Mouse (Mus musculus): ENCODE measurements at regions not wholly inside any gene's neighbourhood (a gene's known extent, or its start where the extent isn't known, plus 50 kb on each side); places are given as distances from the start of the nearest gene placed in this dataset.
A peak's percentile ranks its signal among the peaks of the same experiment; 100 is the strongest.

DNA sequence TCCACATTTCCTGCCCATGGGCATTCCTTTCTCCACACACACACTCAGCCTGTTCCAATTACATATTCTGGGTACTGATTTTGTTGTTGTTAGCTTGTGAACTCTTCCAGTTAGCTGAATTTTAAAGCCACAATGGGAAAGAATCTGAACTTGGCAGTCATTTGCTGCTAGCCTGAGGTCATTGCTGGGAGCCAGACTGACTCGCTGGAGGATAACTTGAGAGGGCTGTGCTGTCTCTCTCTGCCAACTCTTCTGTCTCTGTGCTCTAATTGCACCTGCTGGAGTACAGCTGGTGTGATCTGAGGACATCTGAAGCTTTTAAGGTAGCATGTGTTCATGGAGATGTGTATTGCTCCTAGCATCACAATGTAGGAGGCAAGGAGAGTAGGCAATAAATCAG is 252.6 kb upstream of the Fam98a start:
- no peaks in the 10 kb centered on the region for H3K27me3 ChIP-seq (ENCODE audit: control insufficient read depth, insufficient read depth, low read length)
- H3K27ac ChIP-seq (ENCODE audit: control insufficient read depth, insufficient read depth, low read depth, low read length) = no peak overlapping the region
- TF ChIP-seq CTCF (IDR thresholded peaks at IDR 0.05; ENCODE audit: control insufficient read depth, insufficient read depth, insufficient replicate concordance, low read depth, low read length) (no peak), POLR2A (IDR thresholded peaks at IDR 0.05; ENCODE audit: control insufficient read depth, low read depth, low read length) (no peak)
- H3K4me1 ChIP-seq (ENCODE audit: control insufficient read depth, insufficient read depth, low read length) = no peaks in the 10 kb centered on the region
- no peak overlapping the region for H3K4me3 ChIP-seq (ENCODE audit: control insufficient read depth, low read depth, low read length)
- no peaks in the 10 kb centered on the region for H3K36me3 ChIP-seq (ENCODE audit: control insufficient read depth, insufficient read depth, low read length)

DNA sequence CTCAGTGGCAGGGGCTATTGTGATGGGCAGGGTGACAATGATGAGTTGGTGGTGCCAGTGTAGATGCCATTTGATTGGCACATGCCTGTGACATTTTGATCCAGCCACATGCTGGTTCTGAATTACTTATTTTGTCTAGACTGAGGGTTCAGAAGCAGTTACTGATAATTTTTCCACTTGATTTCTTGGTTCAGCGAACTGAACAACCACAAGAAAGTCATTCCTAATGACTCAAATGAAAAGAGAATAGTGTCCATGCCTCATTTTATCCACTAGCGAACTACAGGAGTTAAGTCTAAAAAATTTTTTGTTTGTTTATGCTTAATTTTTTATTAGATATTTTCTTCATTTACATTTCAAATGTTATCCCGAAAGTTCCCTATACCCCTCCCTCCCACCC is 244.6 kb upstream of the Fam98a start:
- Histone ChIP-seq H3K4me3 (ENCODE audit: control insufficient read depth, low read depth, low read length) (no peak overlapping the region), H3K4me1 (ENCODE audit: control insufficient read depth, insufficient read depth, low read length) (no peaks in the 10 kb centered on the region), H3K27me3 (ENCODE audit: control insufficient read depth, insufficient read depth, low read length) (no peaks in the 10 kb centered on the region), H3K36me3 (ENCODE audit: control insufficient read depth, insufficient read depth, low read length) (no peaks in the 10 kb centered on the region), H3K27ac (ENCODE audit: control insufficient read depth, insufficient read depth, low read depth, low read length) (no peak overlapping the region)
- no peak for TF ChIP-seq CTCF (IDR thresholded peaks at IDR 0.05; ENCODE audit: control insufficient read depth, insufficient read depth, insufficient replicate concordance, low read depth, low read length)
- no peak for TF ChIP-seq POLR2A (IDR thresholded peaks at IDR 0.05; ENCODE audit: control insufficient read depth, low read depth, low read length)

DNA sequence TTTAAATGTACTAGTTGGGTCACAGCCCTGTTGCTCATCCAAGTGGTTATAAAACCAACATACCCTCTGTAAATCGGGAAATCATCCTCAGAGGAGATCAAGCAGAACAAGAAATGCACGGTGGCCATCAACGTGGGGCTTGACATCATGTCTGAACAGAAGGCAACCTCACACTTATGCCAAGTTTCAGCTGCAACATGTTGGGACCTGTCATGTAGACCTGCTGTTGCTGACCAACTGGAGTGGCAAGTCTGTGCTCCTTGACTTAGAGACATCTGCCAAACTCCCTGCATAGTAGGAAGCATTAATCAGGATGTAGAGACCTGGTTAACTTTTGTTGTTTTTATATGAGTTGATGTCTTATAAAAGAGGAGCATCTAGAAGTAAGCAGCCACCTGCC is 244.0 kb upstream of the Fam98a start:
- H3K4me1 ChIP-seq (ENCODE audit: control insufficient read depth, insufficient read depth, low read length) = no peaks in the 10 kb centered on the region
- TF ChIP-seq CTCF (IDR thresholded peaks at IDR 0.05; ENCODE audit: control insufficient read depth, insufficient read depth, insufficient replicate concordance, low read depth, low read length) = no peak
- no peak for TF ChIP-seq POLR2A (IDR thresholded peaks at IDR 0.05; ENCODE audit: control insufficient read depth, low read depth, low read length)
- H3K36me3 ChIP-seq (ENCODE audit: control insufficient read depth, insufficient read depth, low read length) = no peaks in the 10 kb centered on the region
- no peaks in the 10 kb centered on the region for H3K27me3 ChIP-seq (ENCODE audit: control insufficient read depth, insufficient read depth, low read length)
- H3K4me3 ChIP-seq (ENCODE audit: control insufficient read depth, low read depth, low read length) = no peak overlapping the region
- H3K27ac ChIP-seq (ENCODE audit: control insufficient read depth, insufficient read depth, low read depth, low read length) = no peak overlapping the region

DNA sequence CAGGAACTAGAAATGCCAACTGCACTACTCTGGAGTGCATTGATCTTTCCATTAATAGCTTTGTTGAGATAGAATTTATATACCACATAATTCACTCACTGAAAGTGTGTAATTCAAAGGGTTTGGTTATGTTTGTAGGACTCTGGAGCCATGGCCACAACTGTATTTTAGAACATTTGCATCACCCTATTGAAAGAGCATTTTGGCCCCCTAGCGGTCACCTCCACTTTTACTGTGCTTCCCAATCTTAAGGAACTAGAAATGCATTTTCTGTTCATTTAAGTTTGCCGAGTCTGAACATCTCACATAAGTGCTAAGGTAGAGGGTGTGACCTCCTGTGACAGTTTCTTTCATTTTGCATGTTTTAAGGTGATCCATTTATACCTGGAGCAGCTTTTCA is 228.0 kb upstream of the Fam98a start:
- no peaks in the 10 kb centered on the region for H3K27me3 ChIP-seq (ENCODE audit: control insufficient read depth, insufficient read depth, low read length)
- no peaks in the 10 kb centered on the region for H3K4me1 ChIP-seq (ENCODE audit: control insufficient read depth, insufficient read depth, low read length)
- no peaks in the 10 kb centered on the region for H3K36me3 ChIP-seq (ENCODE audit: control insufficient read depth, insufficient read depth, low read length)
- no peak overlapping the region for H3K4me3 ChIP-seq (ENCODE audit: control insufficient read depth, low read depth, low read length)
- H3K27ac ChIP-seq (ENCODE audit: control insufficient read depth, insufficient read depth, low read depth, low read length) = no peak overlapping the region
- TF ChIP-seq POLR2A (IDR thresholded peaks at IDR 0.05; ENCODE audit: control insufficient read depth, low read depth, low read length) (no peak), CTCF (IDR thresholded peaks at IDR 0.05; ENCODE audit: control insufficient read depth, insufficient read depth, insufficient replicate concordance, low read depth, low read length) (no peak)

DNA sequence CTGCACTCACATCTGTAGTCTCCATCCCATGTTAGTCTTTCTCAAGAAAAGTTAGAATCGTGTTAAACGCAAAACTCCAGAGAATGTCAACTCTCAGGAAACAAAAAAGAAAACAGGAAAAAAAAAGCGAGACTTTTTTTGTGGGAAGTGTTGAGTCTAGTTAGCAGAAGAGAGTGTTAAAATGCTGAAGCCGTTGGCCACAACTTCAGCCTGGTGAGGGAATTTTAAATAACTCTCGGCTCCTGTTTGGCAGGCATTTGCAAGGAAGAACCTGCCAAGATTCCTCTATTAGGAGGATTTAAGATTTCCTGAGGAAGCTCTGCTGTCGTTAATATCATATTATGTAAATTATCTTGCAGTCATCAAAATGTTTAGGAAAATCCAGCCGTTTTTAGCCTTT is 224.9 kb upstream of the Fam98a start:
- no peaks in the 10 kb centered on the region for H3K4me1 ChIP-seq (ENCODE audit: control insufficient read depth, insufficient read depth, low read length)
- no peak overlapping the region for H3K4me3 ChIP-seq (ENCODE audit: control insufficient read depth, low read depth, low read length)
- H3K36me3 ChIP-seq (ENCODE audit: control insufficient read depth, insufficient read depth, low read length) = no peaks in the 10 kb centered on the region
- TF ChIP-seq CTCF (IDR thresholded peaks at IDR 0.05; ENCODE audit: control insufficient read depth, insufficient read depth, insufficient replicate concordance, low read depth, low read length) = no peak
- no peak for TF ChIP-seq POLR2A (IDR thresholded peaks at IDR 0.05; ENCODE audit: control insufficient read depth, low read depth, low read length)
- H3K27ac ChIP-seq (ENCODE audit: control insufficient read depth, insufficient read depth, low read depth, low read length) = no peak overlapping the region
- no peaks in the 10 kb centered on the region for H3K27me3 ChIP-seq (ENCODE audit: control insufficient read depth, insufficient read depth, low read length)

DNA sequence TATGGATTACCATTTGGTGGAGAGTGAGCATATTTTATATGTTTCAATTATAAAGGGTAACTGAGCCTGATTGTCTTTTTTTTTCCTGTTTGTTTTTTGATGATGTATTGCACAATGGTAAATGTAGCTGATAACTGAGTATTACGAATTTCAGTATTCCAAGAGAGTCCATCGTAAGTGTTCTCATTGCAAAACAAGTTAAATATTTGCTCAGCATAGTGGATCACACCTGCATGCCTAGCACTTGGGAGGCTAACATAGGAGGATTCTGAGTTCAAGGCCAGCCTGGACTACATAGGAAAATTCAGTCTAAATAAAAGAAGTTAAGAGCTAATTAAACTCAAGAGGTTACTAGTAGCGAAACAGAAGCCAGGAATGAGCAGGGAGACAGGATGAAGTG is 223.8 kb upstream of the Fam98a start:
- H3K27me3 ChIP-seq (ENCODE audit: control insufficient read depth, insufficient read depth, low read length) = no peaks in the 10 kb centered on the region
- H3K4me1 ChIP-seq (ENCODE audit: control insufficient read depth, insufficient read depth, low read length) = no peaks in the 10 kb centered on the region
- TF ChIP-seq POLR2A (IDR thresholded peaks at IDR 0.05; ENCODE audit: control insufficient read depth, low read depth, low read length) (no peak), CTCF (IDR thresholded peaks at IDR 0.05; ENCODE audit: control insufficient read depth, insufficient read depth, insufficient replicate concordance, low read depth, low read length) (no peak)

DNA sequence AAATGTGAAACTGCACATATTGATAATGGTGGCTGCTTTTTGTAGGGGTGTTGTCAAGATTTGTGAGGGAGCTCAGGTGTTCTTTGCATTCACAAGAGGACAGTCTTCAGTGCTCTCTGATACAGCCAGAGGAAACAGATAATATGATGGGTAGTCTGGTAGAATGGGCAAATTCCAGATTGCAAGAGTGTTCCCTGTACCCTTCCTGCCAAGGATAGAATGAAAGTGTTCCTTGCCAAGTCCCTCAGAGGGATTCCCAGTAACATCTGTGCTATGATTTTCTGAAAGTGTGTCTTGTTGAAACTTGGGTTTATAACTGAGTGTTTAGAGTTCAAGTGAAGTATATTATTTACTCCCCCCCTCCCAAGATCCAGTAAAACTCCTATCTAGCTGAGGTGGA is 221.1 kb upstream of the Fam98a start:
- Histone ChIP-seq H3K4me3 (ENCODE audit: control insufficient read depth, low read depth, low read length) (no peak overlapping the region), H3K27ac (ENCODE audit: control insufficient read depth, insufficient read depth, low read depth, low read length) (no peak overlapping the region), H3K27me3 (ENCODE audit: control insufficient read depth, insufficient read depth, low read length) (no peaks in the 10 kb centered on the region), H3K36me3 (ENCODE audit: control insufficient read depth, insufficient read depth, low read length) (no peaks in the 10 kb centered on the region), H3K4me1 (ENCODE audit: control insufficient read depth, insufficient read depth, low read length) (no peaks in the 10 kb centered on the region)
- TF ChIP-seq CTCF (IDR thresholded peaks at IDR 0.05; ENCODE audit: control insufficient read depth, insufficient read depth, insufficient replicate concordance, low read depth, low read length) (no peak), POLR2A (IDR thresholded peaks at IDR 0.05; ENCODE audit: control insufficient read depth, low read depth, low read length) (no peak)

More for the DNA sequence above, 223.8 kb upstream of the Fam98a start:
- Histone ChIP-seq H3K27ac (ENCODE audit: control insufficient read depth, insufficient read depth, low read depth, low read length) (no peak overlapping the region), H3K4me3 (ENCODE audit: control insufficient read depth, low read depth, low read length) (no peak overlapping the region), H3K36me3 (ENCODE audit: control insufficient read depth, insufficient read depth, low read length) (no peaks in the 10 kb centered on the region)

DNA sequence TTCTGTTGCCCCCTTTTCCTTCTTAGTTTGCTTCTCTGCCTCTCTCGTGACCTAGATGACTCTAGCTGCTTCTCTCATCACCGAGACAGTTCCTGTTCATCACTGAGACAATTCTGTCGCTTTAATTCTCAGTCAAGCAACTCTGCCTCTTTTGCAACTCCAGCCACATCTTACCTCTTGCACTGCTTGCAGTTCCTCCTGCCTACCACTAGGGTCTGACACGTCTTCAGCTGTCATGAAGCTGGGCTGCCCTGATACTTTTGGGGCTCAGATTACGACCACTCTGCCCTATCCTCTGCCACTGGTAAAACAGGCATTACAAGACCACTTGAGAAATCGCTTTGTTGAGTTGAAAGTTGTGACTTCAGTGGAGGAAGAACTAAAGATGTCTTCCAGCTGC is 216.9 kb upstream of the Fam98a start:
- Histone ChIP-seq H3K4me3 (ENCODE audit: control insufficient read depth, low read depth, low read length) (no peak overlapping the region), H3K4me1 (ENCODE audit: control insufficient read depth, insufficient read depth, low read length) (no peaks in the 10 kb centered on the region), H3K27ac (ENCODE audit: control insufficient read depth, insufficient read depth, low read depth, low read length) (no peak overlapping the region), H3K36me3 (ENCODE audit: control insufficient read depth, insufficient read depth, low read length) (no peaks in the 10 kb centered on the region), H3K27me3 (ENCODE audit: control insufficient read depth, insufficient read depth, low read length) (no peaks in the 10 kb centered on the region)
- TF ChIP-seq POLR2A (IDR thresholded peaks at IDR 0.05; ENCODE audit: control insufficient read depth, low read depth, low read length) (no peak), CTCF (IDR thresholded peaks at IDR 0.05; ENCODE audit: control insufficient read depth, insufficient read depth, insufficient replicate concordance, low read depth, low read length) (peak; percentile 38; the same call in 1 of the 2 replicates)

Data from testis, adult 2 months (tissue).